Mouse (Mus musculus): ENCODE data around the gene Colca2.

Gene Colca2

GRCm38 (mm10) chr9:51278500-51279381 is at the start of gene Colca2:
Gene Colca2 (minus strand): TSS chr9:51278569.
- peak; percentile 77 to 81 for DNase-seq

DNA sequence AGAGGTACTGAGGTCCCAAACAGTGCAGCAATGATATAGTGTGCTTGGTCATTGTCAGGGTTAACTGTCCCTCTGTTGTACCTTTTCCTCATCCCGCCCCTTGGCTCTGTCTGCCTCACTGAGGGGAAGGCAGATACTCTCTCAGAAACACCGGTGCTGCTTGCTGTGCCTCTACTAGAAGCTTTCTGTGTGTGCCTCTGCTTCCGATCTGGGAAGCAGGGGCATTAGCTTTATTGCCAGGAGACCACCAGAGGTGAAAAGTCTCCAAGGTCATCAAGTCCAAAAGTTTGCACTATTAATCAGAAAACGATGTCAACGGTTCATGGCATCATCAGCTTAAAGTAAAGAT is 49.2 kb upstream of the Colca2 start:
- no peak for DNase-seq

DNA sequence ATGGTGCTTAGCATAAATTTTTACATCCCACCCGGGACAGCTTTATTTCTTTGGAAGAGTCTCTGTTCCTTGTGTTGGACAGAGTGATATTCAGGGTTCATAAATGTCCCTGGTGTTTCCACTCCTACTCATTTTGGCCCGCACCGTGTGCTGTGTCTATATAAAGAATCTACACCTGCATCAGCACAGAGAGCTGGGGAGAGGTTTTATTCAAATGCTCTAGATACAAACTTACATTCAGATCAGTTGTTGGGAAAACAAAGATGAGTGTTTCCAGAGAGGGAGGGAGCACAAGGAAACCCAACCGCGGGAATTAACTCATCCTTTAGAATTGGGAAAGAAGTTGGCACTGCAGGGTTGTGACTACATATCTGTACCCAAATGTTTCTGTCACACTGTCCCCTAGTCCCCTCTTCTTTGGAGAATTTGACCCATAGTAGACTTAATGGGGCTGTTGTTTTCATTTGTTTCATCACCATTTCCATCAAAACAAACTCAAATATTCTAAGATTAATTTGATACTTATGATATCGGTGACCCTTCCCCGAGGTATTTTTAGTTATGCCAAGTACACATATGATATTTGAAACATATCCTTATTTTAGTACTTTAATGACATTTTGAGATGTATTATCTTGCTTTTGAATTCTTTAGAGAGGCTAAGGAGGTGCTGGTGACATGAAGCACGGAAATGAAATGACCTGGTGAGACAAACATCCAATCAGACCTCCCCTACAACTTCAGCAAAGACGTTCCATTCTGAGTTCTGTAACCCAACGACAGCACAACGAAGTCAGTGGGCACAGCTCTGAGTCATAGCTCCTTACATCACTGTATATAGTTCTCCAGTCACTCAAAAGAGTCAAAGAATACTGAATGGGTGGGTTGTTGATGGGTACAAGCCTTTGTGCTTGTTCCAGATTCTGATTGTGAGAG is 48.5 kb upstream of the Colca2 start:
- DNase-seq, result no peak

GRCm38 (mm10) chr9:51324406-51325065 is 46.2 kb upstream of the Colca2 start:
- DNase-seq, result no peak

- DNase-seq, result no peak
Measured at GRCm38 (mm10) chr9:51320096-51320495, 41.7 kb upstream of the Colca2 start.

DNA sequence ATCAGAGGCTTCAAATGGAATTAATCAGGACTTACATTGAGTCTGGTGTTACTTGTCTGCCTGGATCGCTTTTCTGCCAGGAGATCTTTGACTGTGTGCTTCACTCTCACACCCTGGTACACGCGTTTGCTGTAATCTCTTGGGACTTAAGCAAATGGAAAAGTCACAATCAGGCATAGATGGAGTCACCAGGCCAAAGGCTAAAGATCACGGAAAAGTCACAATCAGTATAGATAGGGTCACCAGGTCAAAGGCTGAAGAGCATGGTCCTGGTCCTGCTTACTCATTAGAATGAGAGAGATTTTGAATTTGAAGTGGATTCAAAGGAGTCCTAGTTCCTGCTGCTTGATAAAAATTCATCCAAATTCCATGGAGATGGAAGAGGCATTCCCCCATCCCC is 39.9 kb upstream of the Colca2 start:
- no peak for DNase-seq

DNA sequence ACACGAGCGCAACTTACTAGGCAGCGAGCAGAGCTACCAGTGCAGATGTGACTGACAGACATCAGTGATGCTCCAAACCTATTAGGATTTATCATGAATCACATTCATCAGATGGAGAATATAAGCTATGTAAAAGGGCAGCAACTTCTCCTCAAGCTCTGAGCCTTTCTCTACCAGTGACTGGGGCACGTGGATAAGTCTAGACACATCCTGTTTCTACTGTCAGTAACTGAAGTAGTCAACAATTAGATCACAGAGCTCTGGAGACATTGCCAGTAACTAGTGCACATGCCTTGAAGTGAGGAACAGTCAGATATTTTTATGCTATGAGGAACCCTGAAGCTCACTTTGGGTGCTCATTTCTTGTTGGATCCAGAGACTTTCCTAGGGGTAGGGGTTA is 39.0 kb upstream of the Colca2 start:
- no peak for DNase-seq

- no peak for DNase-seq
Measured at GRCm38 (mm10) chr9:51315402-51316063, 37.2 kb upstream of the Colca2 start.

GRCm38 (mm10) chr9:51312554-51313317 is 34.4 kb upstream of the Colca2 start:
- DNase-seq, result no peak

- DNase-seq, result no peak
Measured at GRCm38 (mm10) chr9:51310515-51310914, 32.1 kb upstream of the Colca2 start.

DNA sequence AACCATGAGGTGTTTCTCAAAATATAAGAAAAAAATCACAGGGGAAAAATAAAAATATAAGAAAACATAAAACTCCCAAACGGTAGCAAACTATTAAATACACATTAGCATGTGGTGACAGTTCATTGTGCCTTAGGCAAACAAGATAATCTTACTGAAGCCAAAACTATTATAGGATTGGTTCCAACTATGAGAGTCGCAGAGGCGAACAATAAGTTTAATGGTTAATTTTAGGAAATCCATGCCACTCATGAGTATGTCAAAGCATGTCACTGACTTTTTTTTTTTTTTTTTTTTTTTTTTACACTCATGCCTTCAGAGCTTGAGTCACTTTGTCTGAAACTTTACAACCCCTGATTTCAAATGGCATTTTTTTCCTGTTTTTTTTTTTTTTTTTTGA is 28.0 kb upstream of the Colca2 start:
- DNase-seq, result no peak

GRCm38 (mm10) chr9:51305146-51305545 is 26.8 kb upstream of the Colca2 start:
- peak; percentile 52 to 58 for DNase-seq

DNA sequence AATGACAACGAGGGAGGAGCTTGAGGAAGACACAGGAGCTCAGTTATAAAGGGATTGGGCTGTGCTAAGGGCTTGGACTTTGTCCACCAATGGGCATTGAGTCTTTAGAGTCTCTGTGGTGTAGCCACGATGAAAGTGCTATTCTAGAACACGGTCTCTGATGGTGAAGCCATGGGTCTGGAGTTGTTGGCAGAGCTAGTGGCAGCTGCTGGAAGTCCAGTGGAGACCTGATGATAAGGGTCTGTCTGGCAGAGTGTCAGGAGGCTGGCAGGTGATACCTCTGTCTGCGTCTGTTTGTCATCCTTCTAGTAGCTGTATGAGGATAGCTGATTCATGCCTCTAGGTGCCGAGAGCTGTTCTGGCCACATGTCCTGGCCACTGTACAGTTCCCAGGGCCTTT is 25.6 kb upstream of the Colca2 start:
- DNase-seq, result no peak

DNA sequence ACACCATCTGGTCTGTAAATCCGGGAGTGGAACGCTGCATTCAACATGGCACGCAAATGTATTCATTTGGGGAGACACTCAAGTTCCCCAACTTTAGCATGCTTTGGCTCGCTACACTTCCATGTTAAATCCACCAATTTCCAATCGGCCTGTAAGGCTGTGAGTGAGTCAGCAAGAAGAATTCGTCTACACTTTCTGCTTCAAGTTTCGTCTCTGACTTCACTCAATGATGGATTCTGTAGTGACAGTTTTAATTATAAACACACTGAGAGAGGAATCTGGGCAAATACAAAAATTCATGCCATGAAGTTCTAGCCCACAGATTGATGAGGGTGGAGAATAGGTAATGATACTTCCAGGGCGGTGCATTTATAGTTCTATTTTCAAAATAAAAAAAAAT is 15.2 kb upstream of the Colca2 start:
- no peak for DNase-seq

GRCm38 (mm10) chr9:51292674-51293073 is 14.3 kb upstream of the Colca2 start:
- DNase-seq, result peak; percentile 92 to 95

DNA sequence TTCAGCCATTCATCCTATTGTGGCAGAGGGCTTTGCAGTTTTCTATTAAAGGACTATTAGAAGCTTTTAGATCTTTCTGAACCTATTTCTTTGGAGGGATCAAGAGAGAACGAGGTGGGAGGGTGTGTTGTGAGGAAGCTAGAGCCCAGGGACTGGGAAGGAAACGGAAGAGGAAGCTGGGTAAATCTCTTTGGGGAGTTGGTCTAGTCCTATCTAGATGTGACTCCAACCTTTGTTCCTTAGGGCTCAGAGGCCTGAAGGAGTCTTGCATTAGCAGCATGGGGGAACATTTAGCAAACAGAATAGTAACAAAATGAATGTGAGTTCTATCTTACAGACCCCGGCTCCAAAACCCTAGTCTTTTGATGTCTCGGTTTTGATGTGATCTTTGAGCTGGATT is 12.6 kb upstream of the Colca2 start:
- DNase-seq, result no peak

- DNase-seq, result no peak
Measured at GRCm38 (mm10) chr9:51286079-51286478, 7.7 kb upstream of the Colca2 start.

GRCm38 (mm10) chr9:51277834-51278498 is 403 bp downstream of the Colca2 start:
- peak in 1 of 2 experiments; percentile 17 for DNase-seq

DNA sequence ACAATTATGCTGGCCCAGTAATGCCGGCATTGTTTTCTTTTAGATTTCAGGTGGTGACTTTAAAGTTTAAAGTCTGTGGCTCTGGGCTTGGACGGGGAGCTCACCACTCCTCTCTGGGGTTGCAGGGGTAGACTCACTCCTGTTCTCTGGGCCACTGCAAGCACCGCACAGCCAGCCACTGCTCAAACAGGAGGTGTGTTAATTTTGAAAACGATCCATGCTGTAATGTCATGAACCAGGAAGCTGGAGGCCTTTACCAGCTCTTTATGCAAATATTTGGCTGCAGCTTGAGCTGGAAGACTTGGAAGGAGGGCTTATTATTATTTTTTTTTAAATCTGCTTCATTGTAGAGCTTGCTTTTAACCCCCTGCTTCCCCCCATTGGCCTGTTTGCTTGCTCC is 3.7 kb downstream of the Colca2 start:
- no peak for DNase-seq

- no peak for DNase-seq
Measured at GRCm38 (mm10) chr9:51273581-51274154, 4.7 kb downstream of the Colca2 start.

GRCm38 (mm10) chr9:51272102-51272501 is 6.3 kb downstream of the Colca2 start:
- DNase-seq, result no peak

Data from cerebellum, postnatal 10 days (tissue).